Mouse (Mus musculus) monocyte, adult 59 days (primary cell): ENCODE data around the gene Msl3. TPM values are rescaled to one million over a fixed set of nuclear protein-coding genes. Genes with fewer than 3 reads are reported as not detected.

Experiments
- total RNA-seq, 2 experiments: library from RNA; stranded (reverse); gene quantifications; one replicate each; pipeline ENCODE4 v1.2.4; 2023

Msl3 gene
- 10 to 100 TPM; 28.7 to 28.8 TPM for total RNA-seq

GRCm38 (mm10) chrX:168673525-168674406 is at the start of gene Msl3:
Gene Msl3 (minus strand): TSS chrX:168673898.

Other genes with a start within 250 kb of the Msl3 start
- not detected for gene Frmpd4, start 96.7 kb downstream of the Msl3 start, total RNA-seq
- gene Arhgap6, start 121.2 kb upstream of the Msl3 start, total RNA-seq: 1 to 10 TPM; 4.7 to 5.4 TPM